Mouse (Mus musculus) hindbrain, postnatal 0 days (tissue): Measurements from ENCODE around the gene Slc25a19. TPM values are rescaled to one million over a fixed set of nuclear protein-coding genes. Genes with fewer than 3 reads are reported as not detected.

ENCODE experiments used
- ATAC-seq: fragments of 200-750 bp; cut with Nextera tagmentation; 2 replicates; pipeline ENCODE4 v1.8.0; 2017; ENCODE audit warnings: mild to moderate bottlenecking, moderate TSS enrichment, moderate library complexity
- DNase-seq: peaks from one replicate; pipeline ENCODE4 v3.0.0-alpha.2; 2015; ENCODE audit warnings: low spot score
- H3K27ac ChIP-seq: fragments of 300-500 bp; sonication (generic); 2 replicates; pipeline ENCODE4 v1.5.1; 2014; ENCODE audit warnings: mild to moderate bottlenecking
- H3K27me3 ChIP-seq: fragments of 300-500 bp; sonication (generic); 2 replicates; pipeline ENCODE4 v1.6.1; 2014; ENCODE audit warnings: low read length, mixed read lengths; ENCODE audit not compliant: insufficient read depth
- H3K36me3 ChIP-seq: fragments of 300-500 bp; sonication (generic); 2 replicates; pipeline ENCODE4 v1.6.1; 2014; ENCODE audit warnings: low read length, mixed read lengths; ENCODE audit not compliant: insufficient read depth
- H3K4me1 ChIP-seq: fragments of 300-500 bp; sonication (generic); 2 replicates; pipeline ENCODE4 v1.6.1; 2014; ENCODE audit warnings: antibody characterized with exemption, low read length, mixed read lengths; ENCODE audit not compliant: insufficient read depth
- H3K4me2 ChIP-seq: fragments of 300-500 bp; sonication (generic); 2 replicates; pipeline ENCODE4 v1.6.1; 2014; ENCODE audit warnings: low read depth, mild to moderate bottlenecking, low read length, moderate library complexity, mixed read lengths
- H3K4me3 ChIP-seq: fragments of 300-500 bp; sonication (generic); 2 replicates; pipeline ENCODE4 v1.5.1; 2014; ENCODE audit warnings: low read length
- H3K9ac ChIP-seq: fragments of 300-500 bp; sonication (generic); replicated peaks from 2 replicates; pipeline ENCODE4 v1.6.1; 2014; ENCODE audit warnings: mild to moderate bottlenecking, low read length, moderate library complexity, mixed read lengths
- H3K9me3 ChIP-seq: fragments of 300-500 bp; sonication (generic); 2 replicates; pipeline ENCODE4 v1.6.1; 2016; ENCODE audit warnings: low read length, mixed read lengths
- CTCF ChIP-seq: IDR thresholded peaks from 2 replicates; pipeline ENCODE4 v1.5.1; 2016; ENCODE audit warnings: antibody characterized with exemption, control low read depth, low read depth
- WGBS: fragments of 180-500 bp; shearing (Covaris S2); extraction: QIAGEN DNeasy Blood & Tissue Kit; methylation state at CpG from one replicate; pipeline ENCODE4 v1.1.7; 2014; 5-methylcytosine and 5-hydroxymethylcytosine counted together
- polyA plus RNA-seq: library from polyadenylated mRNA; unstranded; fragments of >200 nt; fragmentation: Nextera tagmentation; extraction: Ambion mirVana; gene quantifications from 2 replicates; pipeline ENCODE4 v1.2.1, GENCODE M21; 2015
- total RNA-seq: library from RNA; depleted of rRNA; stranded (reverse); fragments of >200 nt; gene quantifications from 2 replicates; pipeline ENCODE4 v1.2.3, GENCODE M21; 2014

The Slc25a19 gene
- total and polyA plus RNA-seq, 2 experiments from 2014 or later = 29.5 to 41.8 TPM

DNA sequence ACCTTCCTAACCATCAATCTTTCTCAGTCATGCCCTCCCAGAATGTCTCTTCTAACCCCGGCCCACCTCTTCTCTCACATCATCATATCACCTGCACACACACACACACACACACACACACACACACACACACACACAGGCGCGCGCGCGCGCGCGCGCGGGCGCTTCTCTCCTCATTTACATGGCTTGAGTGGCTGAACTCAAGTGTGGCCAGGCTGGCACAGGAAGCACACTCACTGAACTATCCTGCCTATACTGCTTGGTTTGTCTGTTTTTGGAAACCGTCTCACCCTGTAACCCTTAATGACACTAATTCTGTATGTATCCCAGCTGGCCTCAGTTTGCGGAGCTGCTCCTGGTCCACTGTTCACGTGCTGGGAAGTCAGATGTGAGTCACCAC lies 27.4 kb downstream of the Slc25a19 start:
- no peak for TF ChIP-seq CTCF
- H3K9ac ChIP-seq = no peak overlapping the region
- DNase-seq = no peak
- no peaks in the 10 kb centered on the region for H3K27me3 ChIP-seq
- H3K27ac ChIP-seq = no peak overlapping the region
- WGBS = 94% methylated on average over 15 of the region's 15 CpGs
- no peaks in the 10 kb centered on the region for H3K9me3 ChIP-seq
- no peak overlapping the region for H3K4me3 ChIP-seq
- peaks cover 11% of the 10 kb centered on the region; the same call in 1 of the 2 replicates for H3K36me3 ChIP-seq
- H3K4me2 ChIP-seq = no peak overlapping the region
- ATAC-seq = no peak
- H3K4me1 ChIP-seq = peaks cover 17% of the 10 kb centered on the region

GRCm38 (mm10) chr11:115599722-115600121 lies 28.4 kb downstream of the Slc25a19 start:
- Histone ChIP-seq H3K27me3 (no peaks in the 10 kb centered on the region), H3K4me3 (no peak overlapping the region), H3K4me2 (no peak overlapping the region), H3K4me1 (peaks cover 11% of the 10 kb centered on the region), H3K9ac (no peak overlapping the region), H3K9me3 (no peaks in the 10 kb centered on the region), H3K27ac (no peak overlapping the region), H3K36me3 (peaks cover 11% of the 10 kb centered on the region; the same call in 1 of the 2 replicates)
- no peak for TF ChIP-seq CTCF
- DNase-seq (no peak), ATAC-seq (no peak)
- WGBS = 94% methylated on average over 7 of the region's 7 CpGs

- DNase-seq (no peak), ATAC-seq (no peak)
- H3K36me3 ChIP-seq = peaks cover 24% of the 10 kb centered on the region
- no peak for TF ChIP-seq CTCF
- no peak overlapping the region for H3K4me3 ChIP-seq
- H3K9ac ChIP-seq = no peak overlapping the region
- H3K4me1 ChIP-seq = peaks cover 10% of the 10 kb centered on the region
- no peak overlapping the region for H3K27ac ChIP-seq
- H3K4me2 ChIP-seq = no peak overlapping the region
- H3K27me3 ChIP-seq = no peaks in the 10 kb centered on the region
- no peaks in the 10 kb centered on the region for H3K9me3 ChIP-seq
- 90% methylated on average over 4 of the region's 4 CpGs for WGBS
Measured at GRCm38 (mm10) chr11:115598309-115598708, 29.8 kb downstream of the Slc25a19 start.

GRCm38 (mm10) chr11:115595209-115595608 lies 32.9 kb downstream of the Slc25a19 start:
- no peaks in the 10 kb centered on the region for H3K9me3 ChIP-seq
- H3K4me2 ChIP-seq = no peak overlapping the region
- peaks cover 44% of the 10 kb centered on the region for H3K36me3 ChIP-seq
- DNase-seq (no peak), ATAC-seq (no peak)
- TF ChIP-seq CTCF = no peak
- WGBS = 95% methylated on average over 3 of the region's 3 CpGs
- H3K27ac ChIP-seq = no peak overlapping the region
- no peak overlapping the region for H3K9ac ChIP-seq
- H3K4me3 ChIP-seq = no peak overlapping the region
- H3K4me1 ChIP-seq = no peaks in the 10 kb centered on the region
- no peaks in the 10 kb centered on the region for H3K27me3 ChIP-seq

DNA sequence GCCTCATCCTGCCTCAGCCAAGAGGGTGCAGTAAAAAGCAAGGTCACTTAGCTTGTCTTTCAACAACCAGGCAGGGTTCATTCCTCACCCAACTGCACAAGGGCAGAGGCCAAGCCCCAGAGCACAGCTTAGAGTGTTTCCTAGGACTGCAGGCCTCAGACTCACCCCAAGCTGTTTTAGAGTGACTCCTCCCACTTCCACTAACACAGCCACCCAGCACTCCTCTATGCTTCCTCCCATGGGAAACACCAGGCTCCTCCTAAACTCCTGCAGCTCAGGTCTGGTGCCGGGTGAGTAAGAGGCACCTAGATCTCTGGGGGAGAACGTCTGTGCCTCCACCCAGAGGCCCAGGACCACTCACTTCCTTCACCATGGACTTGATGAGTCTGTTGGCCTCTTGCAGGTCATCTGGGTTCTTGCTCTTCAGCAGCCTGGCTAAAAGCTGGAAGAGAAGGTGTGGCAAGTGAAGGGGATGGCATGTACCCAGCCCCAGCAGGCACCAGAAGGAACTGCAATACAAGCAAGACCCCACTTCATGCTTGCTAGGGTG lies 37.5 kb downstream of the Slc25a19 start:
- no peak overlapping the region for H3K4me3 ChIP-seq
- ATAC-seq (no peak), DNase-seq (no peak)
- no peaks in the 10 kb centered on the region for H3K27me3 ChIP-seq
- peaks cover 75% of the 10 kb centered on the region for H3K36me3 ChIP-seq
- H3K4me1 ChIP-seq = no peaks in the 10 kb centered on the region
- H3K27ac ChIP-seq = no peak overlapping the region
- no peak overlapping the region for H3K9ac ChIP-seq
- 88% methylated on average over 2 of the region's 2 CpGs for WGBS
- H3K4me2 ChIP-seq = no peak overlapping the region
- TF ChIP-seq CTCF = no peak
- H3K9me3 ChIP-seq = no peaks in the 10 kb centered on the region

GRCm38 (mm10) chr11:115587984-115588383 lies 40.1 kb downstream of the Slc25a19 start:
- H3K4me2 ChIP-seq = no peak overlapping the region
- 0 out of 2 replicates have a peak, but pooled peaks have one; percentile 22 for ATAC-seq
- H3K9ac ChIP-seq = no peak overlapping the region
- DNase-seq = peak; percentile 40
- no peaks in the 10 kb centered on the region for H3K9me3 ChIP-seq
- H3K27me3 ChIP-seq = no peaks in the 10 kb centered on the region
- no peak overlapping the region for H3K4me3 ChIP-seq
- WGBS = 76% methylated on average over 9 of the region's 9 CpGs
- peak overlapping the region; percentile 45; the same call in 1 of the 2 replicates for H3K27ac ChIP-seq
- H3K36me3 ChIP-seq = peaks cover 85% of the 10 kb centered on the region
- TF ChIP-seq CTCF = no peak
- H3K4me1 ChIP-seq = no peaks in the 10 kb centered on the region

DNA sequence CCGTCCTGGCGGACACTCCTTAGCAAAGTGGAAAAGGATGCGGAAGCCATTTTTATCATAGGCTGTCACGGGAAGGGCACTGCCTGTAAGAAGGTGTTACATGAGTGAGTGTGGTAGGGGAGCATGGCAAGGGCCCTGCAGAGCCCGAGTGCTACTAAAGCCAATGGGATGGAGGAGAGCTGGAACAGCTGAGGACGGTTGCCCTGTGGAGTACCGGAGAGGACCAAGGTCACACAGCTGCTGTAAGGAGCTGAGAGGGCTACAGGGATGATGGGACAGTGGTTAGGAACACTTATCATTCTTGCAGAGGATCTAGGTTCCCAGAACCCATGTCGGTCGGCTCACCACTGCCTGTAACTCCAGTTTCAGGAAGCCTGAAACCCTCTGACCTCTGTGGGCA lies 41.7 kb downstream of the Slc25a19 start:
- Histone ChIP-seq H3K27me3 (no peaks in the 10 kb centered on the region), H3K27ac (no peak overlapping the region), H3K4me2 (no peak overlapping the region), H3K9me3 (no peaks in the 10 kb centered on the region), H3K4me1 (no peaks in the 10 kb centered on the region), H3K4me3 (no peak overlapping the region), H3K9ac (no peak overlapping the region), H3K36me3 (peaks cover 87% of the 10 kb centered on the region)
- 88% methylated on average over 9 of the region's 9 CpGs for WGBS
- DNase-seq (no peak), ATAC-seq (no peak)
- TF ChIP-seq CTCF = no peak
